Mouse (Mus musculus) embryonic facial prominence, embryonic 14.5 days (tissue): ENCODE measurements around the gene Sh2b3. TPM values are rescaled to one million over a fixed set of nuclear protein-coding genes. Genes with fewer than 3 reads are reported as not detected.

Experiments
- microRNA-seq: library from miRNA; unstranded; fragments of <30 nt; microRNA quantifications from one replicate; pipeline ENCODE4, GENCODE M21; 2016; ENCODE audit warnings: borderline number of aligned reads
- polyA plus RNA-seq: library from polyadenylated mRNA; unstranded; fragments of >200 nt; fragmentation: Nextera tagmentation; extraction: Ambion mirVana; gene quantifications from 2 replicates; pipeline ENCODE4 v1.2.1, GENCODE M21; 2014

The Sh2b3 gene
- polyA plus RNA-seq, 1 experiment from 2014 or later = 18.3 TPM

Small RNA genes lying within 50 kb of the gene (microRNA-seq; reads per million reads assigned to microRNA genes)
- gene Mir7031 = not detected

Other genes starting within 250 kb of the Sh2b3 start
- gene Aldh2, start 243.8 kb downstream of the Sh2b3 start, polyA plus RNA-seq = 87.8 and 93.0 TPM in 2 replicates
- gene Acad12, start 218.7 kb downstream of the Sh2b3 start, polyA plus RNA-seq = 2.0 and 2.7 TPM in 2 replicates
- gene Acad10, start 177.1 kb downstream of the Sh2b3 start, polyA plus RNA-seq = 1.6 and 2.1 TPM in 2 replicates
- 39.9 and 45.8 TPM in 2 replicates for gene Brap, start 177.1 kb downstream of the Sh2b3 start, polyA plus RNA-seq
- gene Atxn2, start 126.3 kb downstream of the Sh2b3 start, polyA plus RNA-seq = 65.4 and 68.6 TPM in 2 replicates
- gene Pheta1, start 11.3 kb upstream of the Sh2b3 start, polyA plus RNA-seq = 18.8 and 20.3 TPM in 2 replicates
- gene Cux2, start 212.5 kb upstream of the Sh2b3 start, polyA plus RNA-seq = 2.8 and 3.0 TPM in 2 replicates